Mouse (Mus musculus) spleen, adult 12 weeks (tissue): ENCODE data around the gene Gbp2.
"Not testable (repeated sequence)": the region's sequence is repeated elsewhere in the genome, so short reads cannot be mapped to it uniquely, and the experiment has no call there.

Experiments
- DNase-seq: peaks from one replicate; pipeline ENCODE4 v3.0.0; 2022; ENCODE audit warnings: low spot score

The Gbp2 gene

GRCm38 (mm10) chr3:142620111-142620955, at the start of gene Gbp2:
TSS of gene Gbp2 (plus strand) at chr3:142620602.
- DNase-seq = peak; percentile 21

- no peak for DNase-seq
Measured at GRCm38 (mm10) chr3:142570738-142571137, 49.7 kb upstream of the Gbp2 start.

- no peak for DNase-seq
Measured at GRCm38 (mm10) chr3:142577108-142577507, 43.3 kb upstream of the Gbp2 start.

GRCm38 (mm10) chr3:142578342-142578741, 42.1 kb upstream of the Gbp2 start:
- no peak for DNase-seq

GRCm38 (mm10) chr3:142583067-142583466, 37.3 kb upstream of the Gbp2 start:
- DNase-seq = no peak

- no peak for DNase-seq
Measured at GRCm38 (mm10) chr3:142587386-142587785, 33.0 kb upstream of the Gbp2 start.

GRCm38 (mm10) chr3:142588888-142589287, 31.5 kb upstream of the Gbp2 start:
- no peak for DNase-seq

GRCm38 (mm10) chr3:142590431-142591067, 29.9 kb upstream of the Gbp2 start:
- no peak for DNase-seq

- DNase-seq = no peak
Measured at GRCm38 (mm10) chr3:142594547-142594946, 25.9 kb upstream of the Gbp2 start, which contains the start of gene Gbp2b. TSS of gene Gbp2b (plus strand) at chr3:142594847.

- DNase-seq = no peak
Measured at GRCm38 (mm10) chr3:142597923-142598322, 22.5 kb upstream of the Gbp2 start.

GRCm38 (mm10) chr3:142601675-142602074, 18.7 kb upstream of the Gbp2 start:
- no peak for DNase-seq

- no peak for DNase-seq
Measured at GRCm38 (mm10) chr3:142618658-142619057, 1.7 kb upstream of the Gbp2 start.

- no peak for DNase-seq
Measured at GRCm38 (mm10) chr3:142619606-142620005, 796 bp upstream of the Gbp2 start.

- DNase-seq = no peak
Measured at GRCm38 (mm10) chr3:142620956-142621562, 657 bp downstream of the Gbp2 start.

- DNase-seq = no peak
Measured at GRCm38 (mm10) chr3:142630385-142630784, 10.0 kb downstream of the Gbp2 start.

GRCm38 (mm10) chr3:142640201-142640600, 19.8 kb downstream of the Gbp2 start:
- peak; percentile 27 for DNase-seq

GRCm38 (mm10) chr3:142645949-142646348, 25.5 kb downstream of the Gbp2 start:
- peak; percentile 21 for DNase-seq

GRCm38 (mm10) chr3:142647836-142648235, 27.4 kb downstream of the Gbp2 start:
- not testable (repeated sequence) for DNase-seq

- no peak for DNase-seq
Measured at GRCm38 (mm10) chr3:142650205-142650604, 29.8 kb downstream of the Gbp2 start.

GRCm38 (mm10) chr3:142664723-142665122, 44.3 kb downstream of the Gbp2 start:
- DNase-seq = no peak

GRCm38 (mm10) chr3:142674607-142675006, 54.2 kb downstream of the Gbp2 start:
- no peak for DNase-seq
